Mouse (Mus musculus) olfactory bulb, adult 2 months (tissue): ENCODE data around the gene Crim1.

Experiments used
- CTCF ChIP-seq: fragments of 200-500 bp; IDR thresholded peaks from 2 replicates; pipeline ENCODE4 v1.5.1; 2012; ENCODE audit warnings: low read depth, mild to moderate bottlenecking, low read length, moderate library complexity; ENCODE audit not compliant: insufficient read depth
- POLR2A ChIP-seq: fragments of 200-500 bp; IDR thresholded peaks from 2 replicates; pipeline ENCODE4 v1.6.1; 2012; ENCODE audit warnings: mild to moderate bottlenecking, low read depth, low read length, moderate library complexity; ENCODE audit not compliant: insufficient read depth

- TF ChIP-seq POLR2A (no peak), CTCF (no peak)
Observed at GRCm38 (mm10) chr17:78151479-78152282, 48.4 kb upstream of the Crim1 start.
